ENCODE assay signal across 20 mouse cellular contexts in genomic region chr2:165839317-165839652, GRCm38 (mm10). TPM values are rescaled to one million over a fixed set of nuclear protein-coding genes. Genes with fewer than 3 reads are reported as not detected.
A peak's percentile ranks its signal among the peaks of the same experiment; 100 is the strongest.
DNase-seq lines count a peak whose midpoint lies in the region; ATAC-seq and TF ChIP-seq lines count a peak whose summit lies in the region.
"Had no signal": no experiment of that assay in that cellular context is flagged by ENCODE, and none has a peak within 500 bp of the region (broad histone marks: within the 10 kb centered on the region; RNA-seq: fewer than 3 reads in every experiment).

No protein-coding gene starts in this region.

- H3K27ac ChIP-seq in forebrain, embryonic 13.5 days = peak overlapping the region; percentile 80
- H3K27ac ChIP-seq in forebrain, embryonic 10.5 days = no peak overlapping the region
- peak overlapping the region; percentile 59 for H3K27ac ChIP-seq in midbrain, embryonic 13.5 days
- no peak overlapping the region; the same call in 1 of the 2 replicates for H3K27ac ChIP-seq in midbrain, postnatal 0 days (ENCODE audit: low read depth, low read length)
- H3K27ac ChIP-seq in hindbrain, embryonic 14.5 days = peak overlapping the region; percentile 72
- H3K27ac ChIP-seq in neural tube, embryonic 14.5 days (ENCODE audit: low read depth, low read length) = peak overlapping the region; percentile 76
- H3K27ac ChIP-seq in heart, embryonic 11.5 days (ENCODE audit: low read depth, low read length) = no peak overlapping the region
- H3K27ac ChIP-seq: heart, adult 2 months; limb, embryonic 10.5 days had no signal

- H3K9me3 ChIP-seq in forebrain, embryonic 13.5 days (replicated peaks) = no peaks in the 10 kb centered on the region
- no peaks in the 10 kb centered on the region for H3K9me3 ChIP-seq in forebrain, embryonic 10.5 days
- no peaks in the 10 kb centered on the region for H3K9me3 ChIP-seq in midbrain, embryonic 13.5 days
- no peaks in the 10 kb centered on the region for H3K9me3 ChIP-seq in midbrain, postnatal 0 days (ENCODE audit: low read length)
- H3K9me3 ChIP-seq in hindbrain, embryonic 14.5 days (ENCODE audit: control insufficient read depth, low read length) = no peaks in the 10 kb centered on the region
- H3K9me3 ChIP-seq in neural tube, embryonic 14.5 days (ENCODE audit: control insufficient read depth, low read length) = no peaks in the 10 kb centered on the region
- H3K9me3 ChIP-seq in heart, embryonic 11.5 days (replicated peaks; ENCODE audit: control insufficient read depth, low read length) = no peaks in the 10 kb centered on the region
- H3K9me3 ChIP-seq: embryonic facial prominence, embryonic 15.5 days; limb, embryonic 10.5 days had no signal

- peak; percentile 41 for ATAC-seq in forebrain, embryonic 13.5 days
- no peak for ATAC-seq in midbrain, embryonic 13.5 days
- no peak for ATAC-seq in midbrain, postnatal 0 days (ENCODE audit: low FRiP score)
- no peak for ATAC-seq in hindbrain, embryonic 14.5 days (ENCODE audit: low FRiP score)
- peak; percentile 36; the same call in 1 of the 2 replicates for ATAC-seq in neural tube, embryonic 14.5 days (ENCODE audit: low read depth)
- no peak for ATAC-seq in heart, embryonic 11.5 days (replicated peaks; ENCODE audit: insufficient number of reproducible peaks, low FRiP score, low TSS enrichment)

- no peak overlapping the region for H3K9ac ChIP-seq in forebrain, embryonic 13.5 days
- H3K9ac ChIP-seq in midbrain, embryonic 13.5 days (replicated peaks) = no peak overlapping the region
- H3K9ac ChIP-seq in midbrain, postnatal 0 days (replicated peaks; ENCODE audit: low read length, poor library complexity, severe bottlenecking) = no peak overlapping the region
- H3K9ac ChIP-seq in hindbrain, embryonic 14.5 days = no peak overlapping the region
- no peak overlapping the region for H3K9ac ChIP-seq in neural tube, embryonic 14.5 days (replicated peaks; ENCODE audit: low read depth, low read length)
- H3K9ac ChIP-seq in heart, embryonic 11.5 days (ENCODE audit: low read depth, low read length) = no peak overlapping the region
- H3K9ac ChIP-seq: embryonic facial prominence, embryonic 15.5 days had no signal

- H3K27me3 ChIP-seq in forebrain, embryonic 13.5 days = no peaks in the 10 kb centered on the region
- no peaks in the 10 kb centered on the region for H3K27me3 ChIP-seq in forebrain, embryonic 10.5 days (ENCODE audit: poor library complexity, severe bottlenecking)
- no peaks in the 10 kb centered on the region for H3K27me3 ChIP-seq in midbrain, embryonic 13.5 days
- H3K27me3 ChIP-seq in midbrain, postnatal 0 days (ENCODE audit: insufficient read depth, low read length) = no peaks in the 10 kb centered on the region
- H3K27me3 ChIP-seq in hindbrain, embryonic 14.5 days (ENCODE audit: control insufficient read depth, insufficient read depth, low read length) = no peaks in the 10 kb centered on the region
- H3K27me3 ChIP-seq in neural tube, embryonic 14.5 days (ENCODE audit: control insufficient read depth, insufficient read depth, low read length) = no peaks in the 10 kb centered on the region
- no peaks in the 10 kb centered on the region for H3K27me3 ChIP-seq in heart, embryonic 11.5 days (ENCODE audit: control insufficient read depth, insufficient read depth, low read length)
- H3K27me3 ChIP-seq: embryonic facial prominence, embryonic 15.5 days had no signal

- H3K4me3 ChIP-seq in forebrain, embryonic 13.5 days = no peak overlapping the region
- no peak overlapping the region for H3K4me3 ChIP-seq in forebrain, embryonic 10.5 days
- H3K4me3 ChIP-seq in midbrain, embryonic 13.5 days (replicated peaks) = no peak overlapping the region
- no peak overlapping the region for H3K4me3 ChIP-seq in midbrain, postnatal 0 days (ENCODE audit: low read depth, low read length)
- H3K4me3 ChIP-seq in hindbrain, embryonic 14.5 days (replicated peaks; ENCODE audit: low read length) = no peak overlapping the region
- no peak overlapping the region for H3K4me3 ChIP-seq in neural tube, embryonic 14.5 days (ENCODE audit: low read depth, low read length)
- no peak overlapping the region for H3K4me3 ChIP-seq in heart, embryonic 11.5 days (ENCODE audit: low read depth, low read length)
- H3K4me3 ChIP-seq: embryonic facial prominence, embryonic 15.5 days; heart, adult 2 months; limb, embryonic 10.5 days; myocyte had no signal

- no peak for DNase-seq in forebrain, embryonic 10.5 days (ENCODE audit: extremely low spot score, low spot score)
- no peak for DNase-seq in midbrain, postnatal 0 days (ENCODE audit: low spot score)
- no peak for DNase-seq in hindbrain, embryonic 14.5 days (ENCODE audit: low spot score)
- DNase-seq in gastrocnemius, postnatal 25 days = no peak
- DNase-seq: cerebellum, adult 9-11 months; embryo, embryonic 11 days; gastrocnemius, postnatal 10 days; heart, adult 2 months; kidney, adult 9 months; kidney, postnatal 4 days; layer of hippocampus, postnatal 36 days; lung, adult 2 months had no signal

- 48% methylated on average over 2 of the region's 2 CpGs for WGBS in forebrain, embryonic 13.5 days
- WGBS in forebrain, embryonic 10.5 days = 83% methylated on average over 2 of the region's 2 CpGs
- 57% methylated on average over 2 of the region's 2 CpGs for WGBS in midbrain, embryonic 13.5 days
- 38% methylated on average over 2 of the region's 2 CpGs for WGBS in midbrain, postnatal 0 days
- 44% methylated on average over 2 of the region's 2 CpGs for WGBS in hindbrain, embryonic 14.5 days
- WGBS in neural tube, embryonic 14.5 days = 53% methylated on average over 2 of the region's 2 CpGs
- 91% methylated on average over 2 of the region's 2 CpGs for WGBS in heart, embryonic 11.5 days (ENCODE audit: insufficient replicate concordance)

- H3K4me1 ChIP-seq in forebrain, embryonic 13.5 days = peaks cover 29% of the 10 kb centered on the region
- 0 out of 2 replicates have a peak, but pooled peaks cover 2% of the 10 kb centered on the region for H3K4me1 ChIP-seq in forebrain, embryonic 10.5 days
- peaks cover 23% of the 10 kb centered on the region for H3K4me1 ChIP-seq in midbrain, embryonic 13.5 days (replicated peaks)
- H3K4me1 ChIP-seq in midbrain, postnatal 0 days (ENCODE audit: insufficient read depth, low read length) = no peaks in the 10 kb centered on the region
- peaks cover 20% of the 10 kb centered on the region for H3K4me1 ChIP-seq in hindbrain, embryonic 14.5 days (replicated peaks; ENCODE audit: control insufficient read depth, insufficient read depth, low read length)
- peaks cover 14% of the 10 kb centered on the region; the same call in 1 of the 2 replicates for H3K4me1 ChIP-seq in neural tube, embryonic 14.5 days (ENCODE audit: control insufficient read depth, insufficient read depth, low read length)
- H3K4me1 ChIP-seq in heart, embryonic 11.5 days (ENCODE audit: control insufficient read depth, insufficient read depth, low read length) = no peaks in the 10 kb centered on the region
- H3K4me1 ChIP-seq: limb, embryonic 10.5 days had no signal

- H3K36me3 ChIP-seq in forebrain, embryonic 13.5 days (ENCODE audit: poor library complexity, severe bottlenecking) = peaks cover 98% of the 10 kb centered on the region
- H3K36me3 ChIP-seq in forebrain, embryonic 10.5 days (replicated peaks) = peaks cover 100% of the 10 kb centered on the region
- H3K36me3 ChIP-seq in midbrain, embryonic 13.5 days = peaks cover 92% of the 10 kb centered on the region
- H3K36me3 ChIP-seq in midbrain, postnatal 0 days (ENCODE audit: insufficient read depth, low read length) = peaks cover 65% of the 10 kb centered on the region
- H3K36me3 ChIP-seq in hindbrain, embryonic 14.5 days (replicated peaks; ENCODE audit: control insufficient read depth, insufficient read depth) = peaks cover 96% of the 10 kb centered on the region
- H3K36me3 ChIP-seq in neural tube, embryonic 14.5 days (ENCODE audit: control insufficient read depth, insufficient read depth, low read length) = peaks cover 47% of the 10 kb centered on the region
- H3K36me3 ChIP-seq in heart, embryonic 11.5 days (ENCODE audit: control insufficient read depth, insufficient read depth, low read length) = peaks cover 46% of the 10 kb centered on the region

- no peak overlapping the region for H3K4me2 ChIP-seq in forebrain, embryonic 13.5 days
- no peak overlapping the region for H3K4me2 ChIP-seq in midbrain, embryonic 13.5 days (replicated peaks)
- H3K4me2 ChIP-seq in midbrain, postnatal 0 days (ENCODE audit: low read depth, low read length, poor library complexity, severe bottlenecking) = no peak overlapping the region
- no peak overlapping the region; the same call in 1 of the 2 replicates for H3K4me2 ChIP-seq in hindbrain, embryonic 14.5 days (replicated peaks)
- H3K4me2 ChIP-seq in neural tube, embryonic 14.5 days (ENCODE audit: low read depth, low read length) = no peak overlapping the region
- H3K4me2 ChIP-seq in heart, embryonic 11.5 days = no peak overlapping the region
- H3K4me2 ChIP-seq: embryonic facial prominence, embryonic 15.5 days; liver, embryonic 11.5 days had no signal

- TF ChIP-seq CTCF in midbrain, postnatal 0 days (IDR thresholded peaks at IDR 0.05) = no peak

RNA-seq across cellular contexts. Expression of gene Zmynd8, which starts 59.5 kb away (rescaled TPM):
- polyA plus RNA-seq in forebrain, embryonic 13.5 days (2015; fragmentation: Nextera tagmentation; extraction: Ambion mirVana) = 73.3 and 85.4 TPM in 2 replicates
- 60.2 and 64.4 TPM in 2 replicates for polyA plus RNA-seq in forebrain, embryonic 10.5 days (2016; fragmentation: Nextera tagmentation; extraction: Ambion mirVana)
- polyA plus RNA-seq in midbrain, embryonic 13.5 days (2015; fragmentation: Nextera tagmentation; extraction: Ambion mirVana) = 85.4 and 86.8 TPM in 2 replicates
- 55.9 and 73.4 TPM in 2 replicates for total RNA-seq in midbrain, postnatal 0 days (2014; rRNA removed)
- 56.8 and 59.0 TPM in 2 replicates for polyA plus RNA-seq in midbrain, postnatal 0 days (2015; fragmentation: Nextera tagmentation; extraction: Ambion mirVana)
- 55.4 and 63.4 TPM in 2 replicates for polyA plus RNA-seq in hindbrain, embryonic 14.5 days (2014; fragmentation: Nextera tagmentation; extraction: Ambion mirVana)
- 63.4 and 69.3 TPM in 2 replicates for polyA plus RNA-seq in neural tube, embryonic 14.5 days (2014; fragmentation: Nextera tagmentation; extraction: Ambion mirVana)
- polyA plus RNA-seq in heart, embryonic 11.5 days (2014; fragmentation: Nextera tagmentation; extraction: Ambion mirVana) = 39.6 and 47.6 TPM in 2 replicates
- total RNA-seq in gastrocnemius, postnatal 25 days (2021) = 10 to 100 TPM; 17.1 to 18.4 TPM

Comparison
In these comparisons a context has a peak if more than half of its experiments do, and no peak if none do; other contexts are left out.
1. H3K27ac ChIP-seq: peak in forebrain, embryonic 13.5 days (single experiment), midbrain, embryonic 13.5 days (single experiment), hindbrain, embryonic 14.5 days (single experiment) and neural tube, embryonic 14.5 days (single experiment); none in forebrain, embryonic 10.5 days (single experiment), midbrain, postnatal 0 days (single experiment) and heart, embryonic 11.5 days (single experiment).
2. ATAC-seq: peak in forebrain, embryonic 13.5 days (single experiment) and neural tube, embryonic 14.5 days (single experiment); none in midbrain, embryonic 13.5 days (single experiment), midbrain, postnatal 0 days (single experiment), hindbrain, embryonic 14.5 days (single experiment) and heart, embryonic 11.5 days (single experiment).